Mouse (Mus musculus) megakaryocyte, embryonic 14.5 days (primary cell): Measurements from ENCODE around the gene Slc41a3.

ENCODE experiments used
- FLI1 ChIP-seq: IDR thresholded peaks from 2 replicates; pipeline ENCODE4 v1.6.1; 2012; ENCODE audit warnings: low read length, inconsistent platforms, mixed read lengths
- GATA1 ChIP-seq: IDR thresholded peaks from 3 replicates; pipeline ENCODE4 v1.6.1; 2012; ENCODE audit warnings: mixed read lengths, low read length, inconsistent platforms, borderline replicate concordance

- TF ChIP-seq GATA1 (no peak), FLI1 (no peak)
Observed at GRCm38 (mm10) chr6:90689500-90689899, 85.0 kb downstream of the Slc41a3 start.
